Mouse (Mus musculus): ENCODE results near the gene Lama5.

Lama5 gene

DNA sequence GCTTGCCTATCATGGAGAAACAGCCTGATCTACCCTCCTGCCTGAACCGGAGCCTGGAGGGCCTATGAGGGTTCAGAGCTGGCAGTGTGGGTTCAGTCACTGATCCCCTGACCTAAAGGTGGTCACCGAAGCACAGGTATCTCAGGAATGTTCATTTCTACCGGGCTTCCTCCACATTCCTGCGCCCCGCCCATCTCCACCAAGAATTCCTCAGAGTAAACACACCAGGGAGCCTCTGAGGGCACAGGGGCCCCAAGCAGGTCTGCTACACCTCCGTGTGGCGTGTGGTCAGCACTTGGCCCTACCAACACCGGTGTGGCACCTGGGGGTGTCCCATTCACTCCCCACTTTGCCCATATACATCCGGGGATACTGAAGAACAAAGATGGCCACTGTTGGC is 5.5 kb downstream of the Lama5 start:
- DNase-seq (ENCODE audit: low read depth, low spot score): no peak
- Histone ChIP-seq H3K36me3 (ENCODE audit: control insufficient read depth, insufficient read depth, low read length, poor library complexity, severe bottlenecking) (no peaks in the 10 kb centered on the region), H3K27me3 (ENCODE audit: control insufficient read depth, insufficient read depth, low read length, poor library complexity, severe bottlenecking) (no peaks in the 10 kb centered on the region)

DNA sequence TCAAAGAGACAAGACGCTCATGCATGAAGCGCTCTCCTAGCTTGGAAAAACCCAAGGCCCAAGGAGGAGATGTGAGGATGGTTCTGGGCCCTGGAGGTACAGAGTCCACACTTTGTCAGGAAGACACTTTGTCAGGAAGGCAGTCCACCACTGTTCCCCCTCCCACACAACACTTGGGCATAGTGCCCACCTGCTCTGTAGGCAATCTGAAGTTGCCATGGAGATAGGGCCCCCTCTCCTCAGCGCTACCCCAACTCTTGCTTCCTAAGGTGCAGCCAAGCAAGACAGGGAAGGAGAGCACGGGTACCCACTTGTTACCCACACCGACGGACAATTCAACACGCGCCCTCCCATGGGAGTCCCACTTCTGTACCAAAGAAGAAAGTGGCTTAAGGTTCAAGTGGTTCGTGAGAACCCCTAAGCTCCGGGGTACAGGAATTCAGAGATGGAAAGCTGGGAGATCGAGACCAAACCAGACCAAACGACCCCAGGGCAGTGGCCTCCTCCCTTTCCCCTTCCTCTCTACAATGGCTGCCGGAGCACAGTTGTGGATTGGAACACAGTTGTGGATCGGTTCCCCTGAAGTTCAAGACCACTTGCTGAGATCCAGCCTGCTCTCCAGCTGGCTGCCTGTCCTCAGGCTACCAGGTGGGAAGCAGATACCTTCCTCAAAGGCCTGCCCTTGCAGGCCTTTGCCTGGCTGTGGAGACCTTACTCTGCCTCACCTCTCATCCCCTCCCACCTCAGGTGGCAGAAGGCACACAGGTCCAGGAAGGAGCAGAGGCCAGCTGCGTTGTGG is 6.3 kb downstream of the Lama5 start:
- Histone ChIP-seq H3K27me3 (ENCODE audit: control insufficient read depth, insufficient read depth, low read length, poor library complexity, severe bottlenecking) (no peaks in the 10 kb centered on the region), H3K36me3 (ENCODE audit: control insufficient read depth, insufficient read depth, low read length, poor library complexity, severe bottlenecking) (no peaks in the 10 kb centered on the region)
- DNase-seq (ENCODE audit: low read depth, low spot score): no peak

DNA sequence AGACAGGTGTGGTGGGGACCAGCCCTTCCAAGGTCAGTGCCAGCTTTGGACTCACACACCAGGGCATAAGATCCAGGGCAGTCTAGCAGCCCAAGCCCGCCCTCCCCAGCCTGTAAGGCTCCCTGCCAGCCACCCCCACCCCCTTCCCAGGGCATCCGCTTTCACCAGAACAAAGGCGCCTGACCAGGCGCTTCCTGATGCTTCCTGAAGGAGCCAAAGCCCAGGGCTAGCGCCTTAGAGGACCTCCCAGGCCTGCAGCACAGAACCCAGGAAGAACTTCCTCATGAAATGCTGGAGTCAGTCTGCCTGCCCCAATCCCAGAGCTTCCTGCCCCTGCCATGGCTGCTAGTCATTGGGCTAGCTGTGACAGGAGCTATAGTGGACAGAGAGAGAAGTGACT is 7.0 kb downstream of the Lama5 start:
- DNase-seq (ENCODE audit: low read depth, low spot score): no peak
- H3K27me3 ChIP-seq (ENCODE audit: control insufficient read depth, insufficient read depth, low read length, poor library complexity, severe bottlenecking): no peaks in the 10 kb centered on the region
- no peaks in the 10 kb centered on the region for H3K36me3 ChIP-seq (ENCODE audit: control insufficient read depth, insufficient read depth, low read length, poor library complexity, severe bottlenecking)

DNA sequence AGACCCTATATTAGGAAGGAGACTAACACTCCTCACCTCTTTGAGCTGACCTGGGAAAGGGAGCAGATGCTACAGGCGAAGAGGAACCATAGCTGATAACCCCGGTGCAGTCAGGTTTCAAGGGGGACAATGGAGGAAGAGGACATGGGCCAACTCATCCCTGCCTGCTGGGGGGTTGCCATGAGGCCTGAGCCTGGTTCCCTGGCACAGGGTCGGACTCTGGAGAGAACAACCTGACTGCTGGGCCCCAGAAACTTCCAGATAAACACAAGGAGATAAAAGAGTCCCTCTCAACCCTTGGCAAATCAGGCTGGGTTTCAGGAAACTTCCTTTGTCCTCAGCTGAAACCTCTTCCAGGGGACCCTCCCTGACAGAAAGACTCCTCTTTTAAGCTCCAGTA is 7.4 kb downstream of the Lama5 start:
- DNase-seq (ENCODE audit: low read depth, low spot score): no peak

DNA sequence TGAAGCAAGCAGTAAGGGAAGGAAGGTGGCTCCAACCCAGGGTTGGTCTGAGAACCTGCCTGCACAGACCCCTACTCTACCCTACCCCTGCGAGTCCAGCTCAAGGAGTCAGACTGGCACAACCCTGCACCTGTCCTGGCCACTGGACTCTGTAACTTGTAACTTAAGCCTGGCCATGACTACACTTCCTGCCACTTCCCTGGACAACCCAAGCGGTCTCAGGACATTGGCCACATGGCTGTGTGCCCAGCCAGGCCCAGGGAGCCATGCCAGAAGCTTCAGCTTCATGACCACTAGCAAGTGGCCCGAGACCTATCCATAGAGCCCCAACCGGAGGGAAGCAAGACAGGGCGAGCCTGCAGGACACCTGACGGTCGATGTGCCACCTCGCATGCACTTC is 8.1 kb downstream of the Lama5 start:
- DNase-seq (ENCODE audit: low read depth, low spot score): no peak
- H3K36me3 ChIP-seq (ENCODE audit: control insufficient read depth, insufficient read depth, low read length, poor library complexity, severe bottlenecking): no peaks in the 10 kb centered on the region
- no peaks in the 10 kb centered on the region for H3K27me3 ChIP-seq (ENCODE audit: control insufficient read depth, insufficient read depth, low read length, poor library complexity, severe bottlenecking)

More for the DNA sequence above, 7.4 kb downstream of the Lama5 start:
- no peaks in the 10 kb centered on the region for H3K27me3 ChIP-seq (ENCODE audit: control insufficient read depth, insufficient read depth, low read length, poor library complexity, severe bottlenecking)
- H3K36me3 ChIP-seq (ENCODE audit: control insufficient read depth, insufficient read depth, low read length, poor library complexity, severe bottlenecking): no peaks in the 10 kb centered on the region

DNA sequence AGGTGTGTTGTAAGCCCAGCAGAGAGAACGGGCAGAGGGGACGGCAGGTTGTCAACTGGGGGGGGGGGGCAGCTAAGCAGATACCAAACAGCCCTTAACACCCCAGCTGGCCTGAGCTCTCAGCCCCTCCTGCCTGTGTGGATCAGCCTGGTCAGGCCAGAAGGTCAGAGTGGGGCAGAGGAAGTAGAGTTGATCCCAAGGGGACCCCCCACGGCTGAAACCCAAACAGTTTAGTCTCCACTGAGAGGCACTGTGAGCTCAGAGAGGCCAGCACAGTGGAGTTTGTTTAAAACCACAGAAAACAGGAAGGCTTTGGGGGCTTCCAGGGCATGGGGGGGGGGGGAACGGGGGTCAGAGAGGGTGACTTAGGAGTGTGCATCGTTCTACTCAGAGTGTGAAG is 8.7 kb downstream of the Lama5 start:
- no peaks in the 10 kb centered on the region for H3K36me3 ChIP-seq (ENCODE audit: control insufficient read depth, insufficient read depth, low read length, poor library complexity, severe bottlenecking)
- no peak for DNase-seq (ENCODE audit: low read depth, low spot score)
- no peaks in the 10 kb centered on the region for H3K27me3 ChIP-seq (ENCODE audit: control insufficient read depth, insufficient read depth, low read length, poor library complexity, severe bottlenecking)

DNA sequence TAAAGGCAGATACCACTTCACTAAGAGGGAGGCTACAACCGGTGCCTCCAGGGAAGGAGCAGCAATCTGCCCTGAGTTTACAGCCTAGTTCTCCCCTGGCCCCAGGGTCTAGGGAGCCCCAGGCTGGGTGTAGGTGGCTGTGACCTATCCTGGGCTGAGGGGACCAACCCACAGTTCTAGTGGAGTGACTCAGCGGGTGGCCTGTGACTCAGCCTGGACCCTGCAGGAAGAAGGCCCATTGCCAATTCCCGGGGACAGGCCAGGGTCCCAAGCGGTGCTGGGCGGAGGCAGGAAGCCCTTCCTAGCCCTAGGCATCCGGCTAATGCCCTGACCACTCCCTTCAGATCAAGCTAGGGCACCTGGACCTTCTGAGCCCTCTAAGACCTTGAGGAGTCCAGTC is 9.7 kb downstream of the Lama5 start:
- DNase-seq (ENCODE audit: low read depth, low spot score): no peak
- Histone ChIP-seq H3K36me3 (ENCODE audit: control insufficient read depth, insufficient read depth, low read length, poor library complexity, severe bottlenecking) (no peaks in the 10 kb centered on the region), H3K27me3 (ENCODE audit: control insufficient read depth, insufficient read depth, low read length, poor library complexity, severe bottlenecking) (no peaks in the 10 kb centered on the region)

DNA sequence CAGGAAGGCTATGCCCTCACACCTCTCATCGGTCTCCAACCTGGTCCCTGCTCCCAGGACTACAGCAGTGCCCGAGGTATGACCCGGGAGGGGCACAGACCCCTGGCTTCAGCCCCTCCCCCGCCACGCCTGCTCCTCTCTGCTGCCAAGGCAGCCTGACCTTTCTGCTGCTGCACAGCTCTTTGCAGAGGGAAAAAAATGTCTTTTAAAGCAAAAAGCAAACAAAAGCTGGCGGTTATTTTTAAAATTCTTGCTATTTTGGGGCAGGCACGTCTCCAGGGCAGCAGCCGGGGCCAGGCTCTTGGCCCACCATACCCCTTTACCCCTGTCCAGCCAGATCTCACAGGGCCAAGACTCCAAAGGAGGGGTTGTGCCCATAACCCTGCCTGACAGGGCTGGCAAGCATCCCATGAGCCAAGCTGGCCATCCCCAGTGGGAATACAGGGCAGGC is 10.6 kb downstream of the Lama5 start:
- DNase-seq (ENCODE audit: low read depth, low spot score): no peak
- Histone ChIP-seq H3K36me3 (ENCODE audit: control insufficient read depth, insufficient read depth, low read length, poor library complexity, severe bottlenecking) (no peaks in the 10 kb centered on the region), H3K27me3 (ENCODE audit: control insufficient read depth, insufficient read depth, low read length, poor library complexity, severe bottlenecking) (no peaks in the 10 kb centered on the region)

DNA sequence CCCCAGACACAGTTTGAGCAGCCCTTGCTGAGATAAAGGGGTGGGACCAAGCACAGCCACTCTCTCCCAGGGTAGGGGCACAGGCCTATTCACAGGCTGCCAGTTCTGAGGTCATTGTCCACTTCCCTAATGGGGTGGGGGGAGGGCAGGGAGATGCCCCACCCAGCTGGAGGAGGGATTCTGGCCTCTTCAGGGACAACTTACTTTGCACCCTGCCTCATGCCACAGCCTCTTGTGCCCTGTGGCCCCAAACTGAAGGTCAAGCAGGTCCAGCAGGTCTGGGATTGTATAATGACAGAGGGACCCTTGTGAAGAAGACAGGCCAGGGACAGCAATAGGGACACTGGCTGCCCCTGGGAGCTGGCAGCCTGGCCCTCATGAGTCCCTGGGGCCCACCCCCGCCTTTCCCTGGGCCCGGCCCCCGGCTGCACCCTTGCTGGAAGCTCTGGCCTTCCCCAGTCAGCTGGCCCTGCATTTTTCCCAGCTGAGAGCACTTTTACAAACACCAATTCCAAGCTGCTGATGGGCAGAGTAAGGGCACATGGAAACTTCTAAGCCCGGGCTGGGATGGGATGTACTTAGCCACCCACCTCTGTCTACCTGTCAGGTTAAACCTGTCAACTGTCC is 11.2 kb downstream of the Lama5 start:
- H3K36me3 ChIP-seq (ENCODE audit: control insufficient read depth, insufficient read depth, low read length, poor library complexity, severe bottlenecking): no peaks in the 10 kb centered on the region
- no peaks in the 10 kb centered on the region for H3K27me3 ChIP-seq (ENCODE audit: control insufficient read depth, insufficient read depth, low read length, poor library complexity, severe bottlenecking)
- DNase-seq (ENCODE audit: low read depth, low spot score): no peak

DNA sequence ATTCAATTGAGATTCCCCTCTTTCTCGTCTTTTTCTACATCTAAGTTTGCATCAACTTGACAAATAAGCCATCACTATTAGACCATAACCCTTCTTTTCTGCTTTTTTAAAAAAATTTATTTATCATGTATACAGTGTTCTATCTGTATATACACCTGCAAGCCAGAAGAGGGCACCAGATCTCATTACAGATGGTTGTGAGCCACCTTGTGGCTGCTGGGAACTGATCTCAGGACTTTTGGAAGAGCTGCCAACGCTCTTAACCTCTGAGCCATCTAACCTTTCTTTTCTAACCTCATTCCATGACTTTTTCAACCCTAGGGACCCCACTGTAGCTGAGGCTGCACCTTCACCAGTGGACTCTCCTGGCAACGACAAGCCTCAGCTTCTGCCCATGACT is 13.4 kb downstream of the Lama5 start:
- Histone ChIP-seq H3K27me3 (ENCODE audit: control insufficient read depth, insufficient read depth, low read length, poor library complexity, severe bottlenecking) (no peaks in the 10 kb centered on the region), H3K36me3 (ENCODE audit: control insufficient read depth, insufficient read depth, low read length, poor library complexity, severe bottlenecking) (no peaks in the 10 kb centered on the region)
- DNase-seq (ENCODE audit: low read depth, low spot score): no peak

DNA sequence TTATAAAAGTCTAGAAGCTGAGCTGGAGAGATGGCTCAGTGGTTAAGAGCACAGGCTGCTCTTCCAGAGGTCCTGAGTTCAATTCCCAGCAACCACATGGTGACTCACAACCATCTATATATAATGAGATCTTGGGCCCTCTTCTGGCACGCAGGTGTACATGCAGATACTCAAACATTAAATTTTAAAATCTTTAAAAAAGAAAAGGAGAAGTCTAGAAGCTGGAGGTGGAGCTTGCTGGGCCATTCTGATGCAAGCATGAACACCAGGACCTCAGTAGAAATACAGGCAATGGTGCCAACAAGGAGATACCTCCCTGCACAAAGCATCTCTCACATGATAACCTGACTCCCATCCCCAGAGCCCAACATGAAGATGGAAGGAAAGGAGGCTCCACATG is 16.7 kb downstream of the Lama5 start:
- no peaks in the 10 kb centered on the region for H3K36me3 ChIP-seq (ENCODE audit: control insufficient read depth, insufficient read depth, low read length, poor library complexity, severe bottlenecking)
- no peaks in the 10 kb centered on the region for H3K27me3 ChIP-seq (ENCODE audit: control insufficient read depth, insufficient read depth, low read length, poor library complexity, severe bottlenecking)
- DNase-seq (ENCODE audit: low read depth, low spot score): no peak

DNA sequence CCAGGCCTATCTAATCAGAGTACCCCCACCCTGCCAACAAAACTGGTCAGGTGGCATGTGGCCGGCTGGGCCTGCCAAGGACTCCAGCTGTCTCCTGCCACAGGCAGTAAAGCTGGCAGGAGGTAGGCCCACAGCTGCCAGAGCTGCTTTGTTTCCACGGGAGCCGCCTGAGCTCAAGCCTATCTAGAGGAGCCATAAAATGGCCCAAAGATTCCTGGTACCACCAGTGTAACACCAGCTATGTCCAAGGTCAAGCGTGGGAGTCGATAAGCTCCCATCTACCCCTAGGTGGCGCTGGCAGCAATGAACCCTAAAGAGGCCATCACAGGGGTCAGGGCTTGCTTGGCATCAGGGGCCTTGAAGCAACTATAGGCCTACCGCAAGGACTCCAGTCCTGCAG is 17.8 kb downstream of the Lama5 start:
- no peaks in the 10 kb centered on the region for H3K36me3 ChIP-seq (ENCODE audit: control insufficient read depth, insufficient read depth, low read length, poor library complexity, severe bottlenecking)
- peak; percentile 37 for DNase-seq (ENCODE audit: low read depth, low spot score)
- H3K27me3 ChIP-seq (ENCODE audit: control insufficient read depth, insufficient read depth, low read length, poor library complexity, severe bottlenecking): no peaks in the 10 kb centered on the region

DNA sequence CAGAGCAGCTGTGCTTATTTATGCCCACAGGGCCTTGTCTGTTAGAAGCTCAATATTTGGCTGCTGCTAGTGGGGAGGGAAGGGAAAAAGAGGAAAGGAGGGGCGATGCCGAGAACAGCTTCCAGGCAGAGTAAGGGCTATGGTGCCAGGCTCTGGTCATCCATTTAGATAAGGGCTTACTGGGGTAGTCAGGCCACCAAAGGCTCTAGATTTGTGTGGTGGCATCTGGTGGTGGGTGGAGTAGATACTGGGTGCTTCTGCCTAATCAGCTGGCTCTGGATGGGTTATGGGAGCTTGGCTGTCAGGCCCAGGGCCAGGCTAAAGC is 19.7 kb downstream of the Lama5 start:
- DNase-seq (ENCODE audit: low read depth, low spot score): no peak
- no peaks in the 10 kb centered on the region for H3K27me3 ChIP-seq (ENCODE audit: control insufficient read depth, insufficient read depth, low read length, poor library complexity, severe bottlenecking)
- H3K36me3 ChIP-seq (ENCODE audit: control insufficient read depth, insufficient read depth, low read length, poor library complexity, severe bottlenecking): no peaks in the 10 kb centered on the region

DNA sequence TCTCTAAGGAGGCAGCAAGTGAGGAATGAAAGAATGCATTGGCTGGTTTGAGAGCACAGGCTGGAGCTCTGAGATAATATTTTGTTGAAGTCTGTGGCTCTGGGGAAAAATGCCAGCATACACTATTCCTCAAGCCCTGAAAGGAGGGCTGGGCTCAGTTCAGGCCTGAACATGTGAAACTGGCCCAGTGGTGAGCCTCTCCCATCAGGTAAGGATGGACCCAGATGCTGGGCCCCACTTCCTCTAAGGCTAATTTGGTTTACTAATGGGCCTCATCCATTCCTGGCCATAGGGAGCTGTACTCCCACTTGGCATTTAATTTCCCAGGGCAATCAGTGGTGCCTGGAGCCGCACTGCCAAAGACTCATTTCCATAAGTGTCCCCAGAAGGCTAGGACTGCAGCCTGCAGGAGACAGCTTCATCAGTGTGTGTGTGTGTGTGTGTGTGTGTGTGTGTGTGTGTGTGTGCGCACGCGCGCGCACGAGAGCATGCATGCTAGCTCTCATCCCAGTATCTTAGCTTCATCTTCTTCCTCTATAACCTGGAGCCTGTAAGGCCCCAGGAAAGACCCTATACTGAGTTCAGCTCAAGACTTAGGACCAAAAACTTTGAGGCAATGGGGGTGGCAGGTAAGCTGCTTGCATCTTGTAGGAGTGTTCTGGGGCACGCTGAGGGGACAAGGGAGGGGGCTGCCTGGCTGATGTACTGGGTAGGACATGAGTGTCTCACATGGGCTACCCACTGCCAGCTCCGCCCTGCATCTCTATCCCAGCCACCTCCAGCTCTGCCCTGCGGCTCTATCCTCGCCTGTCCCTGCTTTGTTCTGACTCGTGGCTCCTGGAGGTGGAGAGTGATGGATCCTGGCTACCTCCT is 20.3 kb downstream of the Lama5 start:
- no peak for DNase-seq (ENCODE audit: low read depth, low spot score)
- H3K36me3 ChIP-seq (ENCODE audit: control insufficient read depth, insufficient read depth, low read length, poor library complexity, severe bottlenecking): no peaks in the 10 kb centered on the region
- no peaks in the 10 kb centered on the region for H3K27me3 ChIP-seq (ENCODE audit: control insufficient read depth, insufficient read depth, low read length, poor library complexity, severe bottlenecking)

DNA sequence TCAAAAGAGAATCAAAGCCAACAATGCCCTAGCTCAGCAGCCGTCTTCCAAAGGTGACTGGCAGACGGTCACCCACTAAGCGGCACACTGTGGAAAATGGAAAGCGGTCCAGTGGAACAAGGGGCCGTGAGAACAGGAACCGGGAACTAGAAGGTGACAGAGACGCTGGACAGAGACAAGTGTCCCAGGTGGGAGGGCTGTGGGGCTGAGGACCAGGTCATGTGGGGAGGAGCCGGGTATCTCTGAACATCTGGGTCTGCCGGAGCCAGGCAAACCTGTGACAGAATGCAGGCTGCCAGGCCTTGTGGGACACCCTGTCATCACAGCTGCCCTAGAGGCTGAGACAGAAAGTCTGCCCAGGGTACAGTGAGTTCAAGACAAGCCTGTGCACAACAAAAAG is 21.2 kb downstream of the Lama5 start:
- DNase-seq (ENCODE audit: low read depth, low spot score): no peak
- no peaks in the 10 kb centered on the region for H3K27me3 ChIP-seq (ENCODE audit: control insufficient read depth, insufficient read depth, low read length, poor library complexity, severe bottlenecking)
- no peaks in the 10 kb centered on the region for H3K36me3 ChIP-seq (ENCODE audit: control insufficient read depth, insufficient read depth, low read length, poor library complexity, severe bottlenecking)

Measured in splenic B cell, adult 2 months (primary cell).